Mouse (Mus musculus): ENCODE measurements around the gene 9130019O22Rik. TPM values are rescaled to one million over a fixed set of nuclear protein-coding genes. Genes with fewer than 3 reads are reported as not detected.
"Not testable (repeated sequence)": the region's sequence is repeated elsewhere in the genome, so short reads cannot be mapped to it uniquely, and the experiment has no call there.

The 9130019O22Rik gene
- polyA plus RNA-seq, 1 experiment = 2.4 TPM

GRCm38 (mm10) chr7:127364166-127364565 lies 22.8 kb downstream of the 9130019O22Rik start:
- no peak overlapping the region for H3K4me3 ChIP-seq (replicated peaks; ENCODE audit: control insufficient read depth, low read depth, low read length)
- no peak for TF ChIP-seq CTCF (IDR thresholded peaks at IDR 0.05; ENCODE audit: control insufficient read depth, insufficient read depth, low read length)
- TF ChIP-seq POLR2A (IDR thresholded peaks at IDR 0.05; ENCODE audit: borderline replicate concordance, control insufficient read depth, low read depth, low read length) = no peak
- H3K27ac ChIP-seq (ENCODE audit: control insufficient read depth, insufficient read depth, low read depth, low read length, poor library complexity) = no peak overlapping the region
- 88% methylated on average over 4 of the region's 4 CpGs for WGBS
- H3K4me1 ChIP-seq (ENCODE audit: control insufficient read depth, insufficient read depth, low read length) = no peaks in the 10 kb centered on the region

GRCm38 (mm10) chr7:127363475-127363921 lies 23.5 kb downstream of the 9130019O22Rik start:
- TF ChIP-seq POLR2A (IDR thresholded peaks at IDR 0.05; ENCODE audit: borderline replicate concordance, control insufficient read depth, low read depth, low read length) = no peak
- no peak for TF ChIP-seq CTCF (IDR thresholded peaks at IDR 0.05; ENCODE audit: control insufficient read depth, insufficient read depth, low read length)
- Histone ChIP-seq H3K4me1 (ENCODE audit: control insufficient read depth, insufficient read depth, low read length) (no peaks in the 10 kb centered on the region), H3K27ac (ENCODE audit: control insufficient read depth, insufficient read depth, low read depth, low read length, poor library complexity) (no peak overlapping the region), H3K4me3 (replicated peaks; ENCODE audit: control insufficient read depth, low read depth, low read length) (no peak overlapping the region)
- 21% methylated on average over 24 of the region's 24 CpGs for WGBS

GRCm38 (mm10) chr7:127362418-127362817 lies 24.5 kb downstream of the 9130019O22Rik start:
- WGBS = 17% methylated on average over 13 of the region's 13 CpGs
- not testable (repeated sequence) for H3K27ac ChIP-seq (ENCODE audit: control insufficient read depth, insufficient read depth, low read depth, low read length, poor library complexity); H3K4me1 ChIP-seq (ENCODE audit: control insufficient read depth, insufficient read depth, low read length); H3K4me3 ChIP-seq (replicated peaks; ENCODE audit: control insufficient read depth, low read depth, low read length)

- 65% methylated on average over 13 of the region's 13 CpGs for WGBS
- Histone ChIP-seq H3K27ac (ENCODE audit: control insufficient read depth, insufficient read depth, low read depth, low read length, poor library complexity) (no peak overlapping the region), H3K4me3 (replicated peaks; ENCODE audit: control insufficient read depth, low read depth, low read length) (no peak overlapping the region), H3K4me1 (ENCODE audit: control insufficient read depth, insufficient read depth, low read length) (no peaks in the 10 kb centered on the region)
- TF ChIP-seq CTCF (IDR thresholded peaks at IDR 0.05; ENCODE audit: control insufficient read depth, insufficient read depth, low read length) = no peak
- no peak for TF ChIP-seq POLR2A (IDR thresholded peaks at IDR 0.05; ENCODE audit: borderline replicate concordance, control insufficient read depth, low read depth, low read length)
Observed at GRCm38 (mm10) chr7:127361449-127361848, 25.5 kb downstream of the 9130019O22Rik start.

GRCm38 (mm10) chr7:127360265-127360664 lies 26.7 kb downstream of the 9130019O22Rik start:
- WGBS = 74% methylated on average over 4 of the region's 4 CpGs
- no peaks in the 10 kb centered on the region for H3K4me1 ChIP-seq (ENCODE audit: control insufficient read depth, insufficient read depth, low read length)
- H3K4me3 ChIP-seq (replicated peaks; ENCODE audit: control insufficient read depth, low read depth, low read length) = no peak overlapping the region
- TF ChIP-seq POLR2A (IDR thresholded peaks at IDR 0.05; ENCODE audit: borderline replicate concordance, control insufficient read depth, low read depth, low read length) = no peak
- no peak overlapping the region for H3K27ac ChIP-seq (ENCODE audit: control insufficient read depth, insufficient read depth, low read depth, low read length, poor library complexity)

DNA sequence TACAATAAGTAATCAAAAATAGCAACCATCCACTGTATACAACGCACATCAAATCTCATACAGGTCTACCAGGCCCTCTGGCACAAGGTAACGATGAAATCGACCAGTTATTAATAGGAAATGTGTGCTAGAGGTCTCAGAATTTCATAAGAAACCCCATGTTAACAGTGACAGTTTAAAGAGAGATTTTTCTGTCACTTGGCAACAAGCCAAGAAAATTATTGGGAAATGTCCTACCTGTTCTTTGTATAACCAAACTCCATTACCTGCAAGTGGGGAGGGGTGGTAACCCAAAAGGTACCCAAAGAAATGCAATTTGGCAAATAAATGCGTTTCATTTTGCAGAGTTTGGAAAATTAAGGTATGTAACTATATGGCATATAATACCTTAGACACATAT lies 28.5 kb downstream of the 9130019O22Rik start:
- Histone ChIP-seq H3K27ac (ENCODE audit: control insufficient read depth, insufficient read depth, low read depth, low read length, poor library complexity) (no peak overlapping the region), H3K4me3 (replicated peaks; ENCODE audit: control insufficient read depth, low read depth, low read length) (no peak overlapping the region), H3K4me1 (ENCODE audit: control insufficient read depth, insufficient read depth, low read length) (no peaks in the 10 kb centered on the region)
- TF ChIP-seq CTCF (IDR thresholded peaks at IDR 0.05; ENCODE audit: control insufficient read depth, insufficient read depth, low read length) (no peak), POLR2A (IDR thresholded peaks at IDR 0.05; ENCODE audit: borderline replicate concordance, control insufficient read depth, low read depth, low read length) (no peak)
- 64% methylated on average over 4 of the region's 4 CpGs for WGBS

GRCm38 (mm10) chr7:127357871-127358270 lies 29.1 kb downstream of the 9130019O22Rik start:
- no peak overlapping the region for H3K27ac ChIP-seq (ENCODE audit: control insufficient read depth, insufficient read depth, low read depth, low read length, poor library complexity)
- no peak overlapping the region for H3K4me3 ChIP-seq (replicated peaks; ENCODE audit: control insufficient read depth, low read depth, low read length)
- 51% methylated on average over 2 of the region's 2 CpGs for WGBS
- H3K4me1 ChIP-seq (ENCODE audit: control insufficient read depth, insufficient read depth, low read length) = no peaks in the 10 kb centered on the region
- TF ChIP-seq POLR2A (IDR thresholded peaks at IDR 0.05; ENCODE audit: borderline replicate concordance, control insufficient read depth, low read depth, low read length) = no peak
- TF ChIP-seq CTCF (IDR thresholded peaks at IDR 0.05; ENCODE audit: control insufficient read depth, insufficient read depth, low read length) = no peak

DNA sequence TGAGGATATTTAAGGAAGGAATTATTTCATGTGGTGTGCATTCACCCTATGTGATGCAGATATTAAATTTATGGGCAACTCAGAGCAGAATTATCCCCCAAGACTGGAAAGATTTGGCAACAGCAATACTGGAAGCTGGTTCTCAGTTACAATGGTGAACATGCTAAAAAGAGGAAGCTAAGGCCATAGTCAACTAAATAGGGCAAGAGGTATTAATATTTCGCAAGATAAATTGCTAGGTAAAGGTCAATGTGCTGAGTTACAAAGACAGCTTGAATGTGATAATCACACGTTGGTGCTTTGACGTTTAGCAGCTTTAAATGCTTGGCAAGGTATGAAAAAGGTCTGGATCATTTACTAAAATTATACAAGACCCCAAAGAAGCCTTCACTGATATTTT lies 31.2 kb downstream of the 9130019O22Rik start:
- no peak for TF ChIP-seq CTCF (IDR thresholded peaks at IDR 0.05; ENCODE audit: control insufficient read depth, insufficient read depth, low read length)
- TF ChIP-seq POLR2A (IDR thresholded peaks at IDR 0.05; ENCODE audit: borderline replicate concordance, control insufficient read depth, low read depth, low read length) = no peak
- no peak overlapping the region for H3K4me3 ChIP-seq (replicated peaks; ENCODE audit: control insufficient read depth, low read depth, low read length)
- WGBS = 33% methylated on average over 3 of the region's 3 CpGs
- H3K27ac ChIP-seq (ENCODE audit: control insufficient read depth, insufficient read depth, low read depth, low read length, poor library complexity) = no peak overlapping the region
- H3K4me1 ChIP-seq (ENCODE audit: control insufficient read depth, insufficient read depth, low read length) = no peaks in the 10 kb centered on the region; the same call in 1 of the 2 replicates

GRCm38 (mm10) chr7:127351230-127352004 lies 35.5 kb downstream of the 9130019O22Rik start:
- TF ChIP-seq CTCF (IDR thresholded peaks at IDR 0.05; ENCODE audit: control insufficient read depth, insufficient read depth, low read length) (no peak), POLR2A (IDR thresholded peaks at IDR 0.05; ENCODE audit: borderline replicate concordance, control insufficient read depth, low read depth, low read length) (no peak)
- Histone ChIP-seq H3K27ac (ENCODE audit: control insufficient read depth, insufficient read depth, low read depth, low read length, poor library complexity) (no peak overlapping the region), H3K4me3 (replicated peaks; ENCODE audit: control insufficient read depth, low read depth, low read length) (no peak overlapping the region), H3K4me1 (ENCODE audit: control insufficient read depth, insufficient read depth, low read length) (no peaks in the 10 kb centered on the region; the same call in 1 of the 2 replicates)
- 32% methylated on average over 5 of the region's 5 CpGs for WGBS
